Mouse (Mus musculus) ES-E14 (cell line): ENCODE data around the gene Bcl2l12. TPM values are rescaled to one million over a fixed set of nuclear protein-coding genes. Genes with fewer than 3 reads are reported as not detected.

ENCODE experiments used
- DNase-seq: peaks from one replicate; pipeline ENCODE4 v3.0.0-alpha.2; 2013; ENCODE audit warnings: low read depth, low spot score
- H3K27ac ChIP-seq: 2 replicates; pipeline ENCODE4 v1.5.1; 2012; ENCODE audit warnings: low read depth, mild to moderate bottlenecking, low read length, moderate library complexity, mixed read lengths; ENCODE audit not compliant: poor library complexity, insufficient read depth, severe bottlenecking
- H3K36me3 ChIP-seq: 2 replicates; pipeline ENCODE4 v1.6.1; 2012; ENCODE audit warnings: mild to moderate bottlenecking, low read length, moderate library complexity, mixed read lengths; ENCODE audit not compliant: control insufficient read depth, poor library complexity, insufficient read depth, severe bottlenecking
- H3K4me1 ChIP-seq, 2 experiments: fragments of 150-350 bp in 1 of 2; sonication (generic) in 1 of 2; 2 replicates each; pipeline ENCODE4 v1.6.1; 2012; ENCODE audit warnings: low read length in 2 of 2, mild to moderate bottlenecking in 1 of 2, mixed read lengths in 1 of 2; ENCODE audit not compliant: control insufficient read depth in 2 of 2, insufficient read depth in 2 of 2, poor library complexity in 1 of 2
- H3K4me3 ChIP-seq, 2 experiments: fragments of 150-350 bp in 1 of 2; sonication (generic) in 1 of 2; 2 replicates each; pipeline ENCODE4 v1.5.1; 2012; ENCODE audit warnings: low read length in 2 of 2, low read depth in 1 of 2, mild to moderate bottlenecking in 1 of 2, mixed read lengths in 1 of 2; ENCODE audit not compliant: insufficient read depth in 1 of 2, poor library complexity in 1 of 2, severe bottlenecking in 1 of 2
- H3K9ac ChIP-seq: 2 replicates; pipeline ENCODE4 v1.6.1; 2012; ENCODE audit warnings: low read depth, mild to moderate bottlenecking, low read length, mixed read lengths; ENCODE audit not compliant: poor library complexity, insufficient read depth, severe bottlenecking
- H3K9me3 ChIP-seq: fragments of 150-350 bp; sonication (generic); 2 replicates; pipeline ENCODE4 v1.6.1; 2012; ENCODE audit warnings: low read depth, mild to moderate bottlenecking, low read length; ENCODE audit not compliant: control insufficient read depth, insufficient read depth
- CHD2 ChIP-seq: IDR thresholded peaks from 2 replicates; pipeline ENCODE4 v1.6.1; 2014; ENCODE audit warnings: mild to moderate bottlenecking, low read depth, low read length, inconsistent platforms
- HCFC1 ChIP-seq: IDR thresholded peaks from 2 replicates; pipeline ENCODE4 v1.6.1; 2012; ENCODE audit warnings: low read length, inconsistent platforms, borderline replicate concordance; ENCODE audit not compliant: insufficient read depth
- MAFK ChIP-seq: IDR thresholded peaks from 2 replicates; pipeline ENCODE4 v1.6.1; 2014; ENCODE audit warnings: mild to moderate bottlenecking, low read depth, low read length, inconsistent platforms; ENCODE audit not compliant: insufficient read depth
- ZC3H11A ChIP-seq: IDR thresholded peaks from 2 replicates; pipeline ENCODE4 v1.6.1; 2012; ENCODE audit warnings: low read depth, mild to moderate bottlenecking, inconsistent platforms, low read length, borderline replicate concordance
- ZNF384 ChIP-seq: IDR thresholded peaks from 2 replicates; pipeline ENCODE4 v1.6.1; 2012; ENCODE audit warnings: low read depth, low read length, inconsistent platforms
- in situ Hi-C, 2 experiments: fragments of 600-800 bp; cut with MboI; formaldehyde crosslinking; loops; one replicate each; pipeline ENCODE4 v1.15.1; 2025; ENCODE audit warnings: low sequenced_read_pairs in 2 of 2, inconsistent platforms in 1 of 2; ENCODE audit not compliant: unreplicated experiment in 2 of 2
- total RNA-seq: library from RNA; depleted of rRNA; stranded (reverse); fragments of 300-350 nt; gene quantifications from 2 replicates; pipeline ENCODE4 v1.2.3, GENCODE M21; 2012

Bcl2l12 gene
- total RNA-seq, 1 experiment: 13.0 TPM

GRCm38 (mm10) chr7:45014096-45014451, 15.6 kb upstream of the Bcl2l12 start:
- Histone ChIP-seq H3K27ac (no peak overlapping the region), H3K9me3 (no peaks in the 10 kb centered on the region), H3K4me1 (peaks cover 3 to 10% of the 10 kb centered on the region in 2 experiments; a peak in 3 of 4 replicates), H3K9ac (no peak overlapping the region), H3K36me3 (peaks cover 29% of the 10 kb centered on the region), H3K4me3 (no peak overlapping the region)
- in situ Hi-C loops: no loop called here
- DNase-seq: no peak
- TF ChIP-seq ZNF384 (no peak), CHD2 (no peak), MAFK (no peak), HCFC1 (no peak), ZC3H11A (no peak)

DNA sequence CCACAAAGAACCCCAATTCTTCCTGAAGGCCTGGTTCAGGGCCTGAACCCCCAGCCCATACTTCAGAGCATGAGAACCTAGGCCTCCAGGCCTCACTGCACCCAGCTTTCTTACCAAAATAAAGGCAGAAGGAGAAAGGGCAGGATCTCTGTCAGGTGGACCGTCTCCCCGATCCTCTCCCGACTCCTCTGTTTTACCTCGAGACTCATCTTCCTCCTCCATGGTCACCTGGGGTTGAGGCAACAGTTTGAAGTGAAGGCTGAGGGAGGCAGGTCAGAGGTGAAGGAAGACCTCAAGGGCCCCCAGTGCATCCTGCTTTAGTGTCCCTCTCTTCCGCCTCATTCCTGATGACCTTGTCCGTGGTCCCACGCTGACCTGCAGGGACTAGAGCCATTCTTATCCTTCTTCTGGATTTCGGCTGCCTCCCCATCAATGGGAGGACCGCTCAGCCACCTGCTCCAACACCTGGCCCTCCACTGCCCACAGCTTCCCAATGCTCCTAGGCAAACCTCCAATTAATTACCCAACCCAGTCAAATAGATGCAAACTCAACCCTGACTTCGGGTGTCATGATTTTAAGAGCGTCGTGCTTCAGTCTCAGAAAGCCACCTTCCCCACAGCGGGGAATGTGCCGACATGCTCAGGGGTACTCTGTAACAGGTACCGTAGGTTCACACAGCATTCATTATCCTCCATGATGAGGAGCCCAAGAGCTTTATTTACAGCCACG, 15.0 kb upstream of the Bcl2l12 start:
- Histone ChIP-seq H3K36me3 (peaks cover 34% of the 10 kb centered on the region), H3K9ac (no peak overlapping the region), H3K27ac (no peak overlapping the region), H3K4me1 (peaks cover 3 to 8% of the 10 kb centered on the region in 2 experiments; a peak in 3 of 4 replicates), H3K4me3 (no peak overlapping the region), H3K9me3 (no peaks in the 10 kb centered on the region)
- in situ Hi-C loops: no loop called here
- TF ChIP-seq HCFC1 (no peak), CHD2 (no peak), ZC3H11A (no peak), MAFK (no peak), ZNF384 (no peak)
- no peak for DNase-seq

DNA sequence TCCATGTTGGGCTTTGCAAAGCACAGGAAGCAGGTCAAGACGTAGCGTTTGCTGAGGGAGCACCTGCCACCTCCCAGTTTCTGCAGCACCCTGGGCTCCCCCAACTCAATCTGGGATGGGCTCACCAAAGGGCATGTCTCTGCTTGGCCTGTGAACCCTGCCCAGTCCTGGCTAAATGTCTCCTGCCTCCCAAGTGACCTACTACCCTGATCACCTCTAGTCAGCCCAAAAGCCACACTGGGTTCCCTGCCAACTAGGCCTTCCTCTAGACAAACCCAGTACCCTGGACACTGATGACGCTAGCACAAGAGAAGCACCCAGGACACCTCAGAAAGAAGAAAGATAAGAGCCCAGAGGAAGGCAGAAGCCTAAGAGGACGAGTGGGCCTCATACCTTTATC, 14.3 kb upstream of the Bcl2l12 start:
- no peak for DNase-seq
- no peaks in the 10 kb centered on the region for H3K9me3 ChIP-seq
- peaks cover 41% of the 10 kb centered on the region for H3K36me3 ChIP-seq
- TF ChIP-seq CHD2 (no peak), MAFK (no peak), HCFC1 (no peak), ZNF384 (no peak), ZC3H11A (no peak)
- H3K27ac ChIP-seq: no peak overlapping the region
- in situ Hi-C loops: no loop called here
- peaks cover 3 to 12% of the 10 kb centered on the region in 2 experiments; a peak in 3 of 4 replicates for H3K4me1 ChIP-seq
- no peak overlapping the region for H3K4me3 ChIP-seq
- H3K9ac ChIP-seq: no peak overlapping the region

DNA sequence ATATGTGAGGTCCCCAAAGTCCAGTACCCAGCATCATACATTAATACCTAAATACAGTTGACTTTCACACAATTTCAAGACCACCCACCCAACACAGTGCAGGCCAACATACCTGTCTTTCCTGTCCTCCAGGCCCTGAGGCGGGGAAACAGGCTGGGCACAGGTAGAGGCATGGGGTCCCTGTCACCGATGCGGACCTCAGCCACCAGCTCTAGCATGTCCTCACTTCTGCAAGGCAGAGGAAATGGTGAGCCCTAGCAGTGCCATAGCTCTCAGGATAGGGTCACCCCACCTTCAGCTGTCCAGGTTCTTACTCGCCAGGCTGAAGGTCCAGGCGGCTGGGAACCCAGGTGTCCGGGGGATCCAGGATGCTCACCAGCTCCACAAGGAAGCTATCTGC, 13.5 kb upstream of the Bcl2l12 start:
- no peak overlapping the region for H3K27ac ChIP-seq
- peaks cover 49% of the 10 kb centered on the region for H3K36me3 ChIP-seq

More for the DNA sequence above, 13.5 kb upstream of the Bcl2l12 start:
- no peak for DNase-seq
- in situ Hi-C loops: no loop called here
- peaks cover 3 to 12% of the 10 kb centered on the region in 2 experiments; a peak in 3 of 4 replicates for H3K4me1 ChIP-seq
- no peak overlapping the region for H3K4me3 ChIP-seq
- no peak overlapping the region for H3K9ac ChIP-seq
- TF ChIP-seq ZNF384: no peak
- TF ChIP-seq HCFC1: no peak
- no peak for TF ChIP-seq MAFK
- no peak for TF ChIP-seq ZC3H11A
- TF ChIP-seq CHD2: no peak
- H3K9me3 ChIP-seq: no peaks in the 10 kb centered on the region
